Mouse (Mus musculus) thymus, adult 2 months (tissue): ENCODE measurements around the gene Tmem234. TPM values are rescaled to one million over a fixed set of nuclear protein-coding genes. Genes with fewer than 3 reads are reported as not detected.
A peak's percentile ranks its signal among the peaks of the same experiment; 100 is the strongest.

ENCODE experiments used
- DNase-seq: peaks from one replicate; pipeline ENCODE4 v3.0.0; 2021
- H3K27ac ChIP-seq: fragments of 200-500 bp; 2 replicates; pipeline ENCODE4 v1.5.1; 2012; ENCODE audit warnings: low read length, control low read depth; ENCODE audit not compliant: control insufficient read depth, insufficient read depth
- H3K27me3 ChIP-seq: fragments of 200-500 bp; 2 replicates; pipeline ENCODE4 v1.6.1; 2012; ENCODE audit warnings: mild to moderate bottlenecking, low read length, moderate library complexity, mixed read lengths; ENCODE audit not compliant: control insufficient read depth, insufficient read depth
- H3K36me3 ChIP-seq: fragments of 200-500 bp; 2 replicates; pipeline ENCODE4 v1.6.1; 2012; ENCODE audit warnings: mild to moderate bottlenecking, low read length, moderate library complexity; ENCODE audit not compliant: control insufficient read depth, insufficient read depth
- H3K4me1 ChIP-seq: fragments of 200-500 bp; replicated peaks from 2 replicates; pipeline ENCODE4 v1.6.1; 2012; ENCODE audit warnings: low read length; ENCODE audit not compliant: control insufficient read depth, insufficient read depth
- H3K4me3 ChIP-seq: fragments of 200-500 bp; 2 replicates; pipeline ENCODE4 v1.5.1; 2012; ENCODE audit warnings: mild to moderate bottlenecking, low read length, control low read depth, moderate library complexity; ENCODE audit not compliant: control insufficient read depth, insufficient read depth
- CTCF ChIP-seq: fragments of 200-500 bp; IDR thresholded peaks from 2 replicates; pipeline ENCODE4 v1.5.1; 2012; ENCODE audit warnings: mild to moderate bottlenecking, control low read depth, low read length, moderate library complexity, borderline replicate concordance; ENCODE audit not compliant: control insufficient read depth, poor library complexity, insufficient read depth; ENCODE audit errors: extremely low read depth
- POLR2A ChIP-seq: fragments of 200-500 bp; IDR thresholded peaks from 2 replicates; pipeline ENCODE4 v1.6.1; 2012; ENCODE audit warnings: mild to moderate bottlenecking, low read length, control low read depth, moderate library complexity; ENCODE audit not compliant: control insufficient read depth, poor library complexity, insufficient read depth; ENCODE audit errors: extremely low read depth
- WGBS: fragments of 180-500 bp; shearing (Covaris S2); methylation state at CpG from one replicate; pipeline ENCODE4 v1.1.7; 2018; 5-methylcytosine and 5-hydroxymethylcytosine counted together
- polyA plus RNA-seq: library from polyadenylated mRNA; depleted of rRNA; stranded (reverse); fragments of >200 nt; gene quantifications from 2 replicates; pipeline ENCODE4 v1.2.3, GENCODE M21; 2012

Gene Tmem234
- polyA plus RNA-seq, 1 experiment = 257 TPM

DNA sequence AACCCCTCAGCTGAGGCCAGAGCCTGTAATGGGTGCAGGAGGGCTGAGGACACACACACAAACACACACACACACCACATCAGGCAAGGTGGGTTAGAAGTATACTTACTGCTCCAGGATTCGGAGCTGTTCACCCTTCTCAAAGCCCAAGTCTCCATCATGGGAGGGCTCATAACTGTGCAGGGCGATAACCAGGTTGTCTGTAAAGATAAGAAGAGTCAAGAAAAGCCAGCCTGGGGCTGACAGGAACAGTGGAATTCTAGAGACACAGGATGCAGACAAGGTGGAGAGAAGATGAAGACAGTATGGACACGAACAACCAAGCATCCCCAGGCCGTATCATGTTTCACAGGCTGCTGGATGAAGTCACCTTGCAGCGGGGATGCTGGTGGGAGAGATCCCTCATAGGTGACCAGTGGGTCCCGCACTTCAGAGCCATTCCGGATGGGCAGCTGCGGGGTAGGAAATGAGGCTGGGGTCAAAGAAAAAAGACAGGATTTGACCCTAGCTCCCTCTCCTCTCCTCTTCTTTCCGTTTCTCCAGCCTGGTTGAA is 43.1 kb upstream of the Tmem234 start:
- H3K36me3 ChIP-seq = peaks cover 45% of the 10 kb centered on the region
- peak overlapping the region; percentile 87 for H3K4me3 ChIP-seq
- TF ChIP-seq CTCF = no peak
- TF ChIP-seq POLR2A = no peak
- peaks cover 32% of the 10 kb centered on the region for H3K4me1 ChIP-seq
- peak overlapping the region; percentile 98 for H3K27ac ChIP-seq
- 32% methylated on average over 9 of the region's 9 CpGs for WGBS
- peak; percentile 29 for DNase-seq
- H3K27me3 ChIP-seq = no peaks in the 10 kb centered on the region

DNA sequence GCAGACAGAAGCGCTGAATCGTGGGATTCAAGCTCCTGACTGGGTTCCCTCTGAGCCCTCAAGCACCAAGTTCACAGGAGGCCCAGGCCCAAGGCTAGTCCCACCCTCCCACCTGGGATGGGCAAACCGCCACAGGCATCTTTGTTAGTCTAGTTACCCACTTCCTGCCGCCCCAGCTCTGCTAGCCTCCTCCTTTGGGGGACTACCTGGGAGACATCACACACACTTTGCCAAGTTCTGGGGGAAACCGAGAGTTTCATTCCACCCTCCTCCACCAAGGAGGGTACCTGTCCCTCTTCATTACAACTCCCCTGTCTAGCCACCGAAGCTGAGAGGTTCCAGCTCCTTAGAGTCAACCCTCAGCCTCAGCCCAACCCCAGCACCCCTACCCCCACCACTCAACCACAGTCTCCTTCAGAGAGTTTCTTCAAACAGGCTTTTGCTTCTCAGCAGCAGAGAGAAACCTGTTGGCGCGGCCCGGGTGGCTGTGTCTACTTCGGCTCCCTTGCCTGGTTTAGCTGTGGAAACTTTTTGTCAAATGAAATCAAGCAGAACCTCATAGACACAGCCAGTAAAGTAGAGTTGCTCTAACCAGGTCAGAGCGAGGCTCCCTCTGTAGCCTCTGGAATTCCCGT is 42.0 kb upstream of the Tmem234 start:
- Histone ChIP-seq H3K36me3 (peaks cover 37% of the 10 kb centered on the region), H3K27ac (peak overlapping the region; percentile 98), H3K4me1 (peaks cover 33% of the 10 kb centered on the region), H3K4me3 (peak overlapping the region; percentile 87), H3K27me3 (no peaks in the 10 kb centered on the region)
- TF ChIP-seq POLR2A = peak; percentile 25; the same call in 1 of the 2 replicates
- TF ChIP-seq CTCF = no peak
- peak; percentile 92 for DNase-seq
- 7% methylated on average over 12 of the region's 12 CpGs for WGBS

- peaks cover 39% of the 10 kb centered on the region for H3K4me1 ChIP-seq
- TF ChIP-seq POLR2A (no peak), CTCF (no peak)
- H3K36me3 ChIP-seq = peaks cover 28% of the 10 kb centered on the region
- 88% methylated on average over 5 of the region's 5 CpGs for WGBS
- DNase-seq = no peak
- no peak overlapping the region for H3K27ac ChIP-seq
- H3K27me3 ChIP-seq = no peaks in the 10 kb centered on the region
- H3K4me3 ChIP-seq = no peak overlapping the region
These were observed 39.3 kb upstream of the Tmem234 start for GRCm38 (mm10) chr4:129561184-129561583.

- Histone ChIP-seq H3K27me3 (no peaks in the 10 kb centered on the region), H3K4me3 (no peak overlapping the region), H3K27ac (0 out of 2 replicates have a peak overlapping the region, but pooled peaks have one; percentile 9), H3K4me1 (peaks cover 53% of the 10 kb centered on the region), H3K36me3 (peaks cover 25% of the 10 kb centered on the region)
- WGBS = 92% methylated on average over 8 of the region's 8 CpGs
- no peak for DNase-seq
- TF ChIP-seq POLR2A (no peak), CTCF (no peak)
These were observed 36.8 kb upstream of the Tmem234 start for GRCm38 (mm10) chr4:129563718-129564117.

- Histone ChIP-seq H3K4me3 (no peak overlapping the region), H3K36me3 (peaks cover 20% of the 10 kb centered on the region), H3K27ac (no peak overlapping the region), H3K4me1 (peaks cover 53% of the 10 kb centered on the region), H3K27me3 (no peaks in the 10 kb centered on the region)
- 49% methylated on average over 6 of the region's 6 CpGs for WGBS
- TF ChIP-seq CTCF (no peak), POLR2A (no peak)
- DNase-seq = no peak
These were observed 35.3 kb upstream of the Tmem234 start for GRCm38 (mm10) chr4:129565139-129565538.

- Histone ChIP-seq H3K4me1 (peaks cover 70% of the 10 kb centered on the region), H3K27ac (no peak overlapping the region), H3K4me3 (no peak overlapping the region), H3K27me3 (no peaks in the 10 kb centered on the region), H3K36me3 (peaks cover 17% of the 10 kb centered on the region)
- 95% methylated on average over 7 of the region's 7 CpGs for WGBS
- DNase-seq = no peak
- TF ChIP-seq CTCF (no peak), POLR2A (no peak)
These were observed 32.1 kb upstream of the Tmem234 start for GRCm38 (mm10) chr4:129568366-129568765.
